Mouse (Mus musculus) limb, embryonic 14.5 days (tissue): ENCODE results near the gene Rcn1. TPM values are rescaled to one million over a fixed set of nuclear protein-coding genes. Genes with fewer than 3 reads are reported as not detected.

ENCODE experiments used
- ATAC-seq: fragments of 200-750 bp; cut with Nextera tagmentation; 2 replicates; pipeline ENCODE4 v1.8.0; 2017; ENCODE audit warnings: low read depth, moderate number of reproducible peaks, moderate TSS enrichment; ENCODE audit not compliant: low FRiP score
- DNase-seq: peaks from one replicate; pipeline ENCODE4 v3.0.0-alpha.2; 2015; ENCODE audit warnings: low spot score
- H3K27ac ChIP-seq: fragments of 300-500 bp; sonication (generic); replicated peaks from 2 replicates; pipeline ENCODE4 v1.5.1; 2014; ENCODE audit warnings: low read depth, mild to moderate bottlenecking, low read length, moderate library complexity, mixed read lengths
- H3K27me3 ChIP-seq: fragments of 300-500 bp; sonication (generic); 2 replicates; pipeline ENCODE4 v1.6.1; 2014; ENCODE audit warnings: low read length, mixed read lengths; ENCODE audit not compliant: control insufficient read depth, insufficient read depth
- H3K36me3 ChIP-seq: fragments of 300-500 bp; sonication (generic); 2 replicates; pipeline ENCODE4 v1.6.1; 2014; ENCODE audit warnings: mild to moderate bottlenecking, low read length, moderate library complexity, mixed read lengths; ENCODE audit not compliant: control insufficient read depth, insufficient read depth
- H3K4me1 ChIP-seq: fragments of 300-500 bp; sonication (generic); 2 replicates; pipeline ENCODE4 v1.6.1; 2014; ENCODE audit warnings: antibody characterized with exemption, low read length, mixed read lengths; ENCODE audit not compliant: control insufficient read depth, insufficient read depth
- H3K4me2 ChIP-seq: fragments of 300-500 bp; sonication (generic); replicated peaks from 2 replicates; pipeline ENCODE4 v1.6.1; 2014; ENCODE audit warnings: low read depth, mild to moderate bottlenecking, low read length, moderate library complexity; ENCODE audit not compliant: severe bottlenecking
- H3K4me3 ChIP-seq: fragments of 300-500 bp; sonication (generic); replicated peaks from 2 replicates; pipeline ENCODE4 v1.5.1; 2014; ENCODE audit warnings: low read length
- H3K9ac ChIP-seq: fragments of 300-500 bp; sonication (generic); 2 replicates; pipeline ENCODE4 v1.6.1; 2014; ENCODE audit warnings: mild to moderate bottlenecking, low read depth, low read length, moderate library complexity; ENCODE audit not compliant: severe bottlenecking
- H3K9me3 ChIP-seq: fragments of 300-500 bp; sonication (generic); 2 replicates; pipeline ENCODE4 v1.6.1; 2016; ENCODE audit warnings: low read length; ENCODE audit not compliant: control insufficient read depth
- POLR2A ChIP-seq: fragments of 200-500 bp; IDR thresholded peaks from 2 replicates; pipeline ENCODE4 v1.8.0; 2012; ENCODE audit warnings: inconsistent platforms, mild to moderate bottlenecking, moderate library complexity, borderline replicate concordance; ENCODE audit not compliant: insufficient read depth, insufficient read length; ENCODE audit errors: extremely low read depth
- WGBS: fragments of 180-500 bp; shearing (Covaris S2); extraction: QIAGEN DNeasy Blood & Tissue Kit; methylation state at CpG from one replicate; pipeline ENCODE4 v1.1.7; 2014; 5-methylcytosine and 5-hydroxymethylcytosine counted together
- polyA plus RNA-seq, 2 experiments: library from polyadenylated mRNA; depleted of rRNA in 1 of 2; stranded (reverse) in 1 of 2; unstranded in 1 of 2; fragments of >200 nt; fragmentation: Nextera tagmentation in 1 of 2; extraction: Ambion mirVana in 1 of 2; gene quantifications; 2 replicates each; pipeline versions ENCODE4 v1.2.1 to v1.2.3; 2012 to 2014

The Rcn1 gene
- polyA plus RNA-seq, 2 experiments = 185 to 259 TPM

- no peak overlapping the region for H3K4me2 ChIP-seq
- TF ChIP-seq POLR2A = no peak
- no peak overlapping the region for H3K27ac ChIP-seq
- ATAC-seq = no peak
- peaks cover 17% of the 10 kb centered on the region for H3K4me1 ChIP-seq
- no peak overlapping the region for H3K9ac ChIP-seq
- peaks cover 52% of the 10 kb centered on the region for H3K36me3 ChIP-seq
- no peak overlapping the region for H3K4me3 ChIP-seq
- no peaks in the 10 kb centered on the region for H3K9me3 ChIP-seq
- H3K27me3 ChIP-seq = no peaks in the 10 kb centered on the region
- 92% methylated on average over 4 of the region's 4 CpGs for WGBS
- no peak for DNase-seq
Measured at GRCm38 (mm10) chr2:105394375-105394774, 4.7 kb downstream of the Rcn1 start.

GRCm38 (mm10) chr2:105392514-105392913, 6.6 kb downstream of the Rcn1 start:
- DNase-seq (no peak), ATAC-seq (no peak)
- Histone ChIP-seq H3K4me3 (no peak overlapping the region), H3K9ac (no peak overlapping the region), H3K27me3 (no peaks in the 10 kb centered on the region), H3K27ac (no peak overlapping the region), H3K36me3 (peaks cover 71% of the 10 kb centered on the region), H3K4me1 (peaks cover 10% of the 10 kb centered on the region), H3K9me3 (no peaks in the 10 kb centered on the region), H3K4me2 (no peak overlapping the region)
- 77% methylated on average over 2 of the region's 2 CpGs for WGBS
- TF ChIP-seq POLR2A = no peak

GRCm38 (mm10) chr2:105391414-105391784, 7.7 kb downstream of the Rcn1 start:
- Histone ChIP-seq H3K36me3 (peaks cover 82% of the 10 kb centered on the region), H3K27me3 (no peaks in the 10 kb centered on the region)
- no peak for TF ChIP-seq POLR2A

GRCm38 (mm10) chr2:105390653-105391413, 8.3 kb downstream of the Rcn1 start:
- H3K4me2 ChIP-seq = no peak overlapping the region
- peaks cover 88% of the 10 kb centered on the region for H3K36me3 ChIP-seq
- H3K27ac ChIP-seq = no peak overlapping the region
- 88% methylated on average over 6 of the region's 6 CpGs for WGBS
- H3K4me3 ChIP-seq = no peak overlapping the region
- no peaks in the 10 kb centered on the region for H3K4me1 ChIP-seq
- DNase-seq (no peak), ATAC-seq (no peak)
- no peaks in the 10 kb centered on the region for H3K27me3 ChIP-seq
- no peak overlapping the region for H3K9ac ChIP-seq
- H3K9me3 ChIP-seq = no peaks in the 10 kb centered on the region
- TF ChIP-seq POLR2A = no peak

More at GRCm38 (mm10) chr2:105391414-105391784, 7.7 kb downstream of the Rcn1 start:
- Histone ChIP-seq H3K27ac (no peak overlapping the region), H3K9me3 (no peaks in the 10 kb centered on the region), H3K4me2 (no peak overlapping the region), H3K9ac (no peak overlapping the region), H3K4me3 (no peak overlapping the region), H3K4me1 (no peaks in the 10 kb centered on the region)
- DNase-seq = no peak
- ATAC-seq = no peak
- 90% methylated on average over 4 of the region's 4 CpGs for WGBS

- Histone ChIP-seq H3K9ac (no peak overlapping the region), H3K27me3 (no peaks in the 10 kb centered on the region), H3K36me3 (peaks cover 96% of the 10 kb centered on the region), H3K4me1 (no peaks in the 10 kb centered on the region), H3K9me3 (no peaks in the 10 kb centered on the region), H3K4me3 (no peak overlapping the region), H3K4me2 (no peak overlapping the region), H3K27ac (no peak overlapping the region)
- no peak for TF ChIP-seq POLR2A
- DNase-seq = no peak
- 89% methylated on average over 17 of the region's 17 CpGs for WGBS
- ATAC-seq = no peak
Measured at GRCm38 (mm10) chr2:105389007-105389890, 9.9 kb downstream of the Rcn1 start.
